Mouse (Mus musculus) liver, embryonic 14.5 days (tissue): ENCODE data around the gene Lrrc30.

ENCODE experiments used
- CTCF ChIP-seq: IDR thresholded peaks from 2 replicates; pipeline ENCODE4 v1.5.1; 2016; ENCODE audit warnings: antibody characterized with exemption, low read depth, control low read depth
- EP300 ChIP-seq: IDR thresholded peaks from 2 replicates; pipeline ENCODE4 v1.6.1; 2016; ENCODE audit warnings: antibody characterized with exemption, low read depth

GRCm38 (mm10) chr17:67641627-67642026 lies 9.1 kb upstream of the Lrrc30 start:
- TF ChIP-seq CTCF: no peak
- no peak for TF ChIP-seq EP300
